Mouse (Mus musculus): ENCODE results near the gene Hoxb5. TPM values are rescaled to one million over a fixed set of nuclear protein-coding genes. Genes with fewer than 3 reads are reported as not detected.

Hoxb5 gene
- polyA plus RNA-seq, 1 experiment from 2014 or later = 10.2 TPM

- under 1% methylated on average over 59 of the region's 66 CpGs for WGBS
- Histone ChIP-seq H3K4me2 (ENCODE audit: low read length) (peak overlapping the region; percentile 96), H3K4me3 (replicated peaks; ENCODE audit: low read depth, low read length) (peak overlapping the region; percentile 83), H3K36me3 (ENCODE audit: insufficient read depth, low read length) (0 out of 2 replicates have a peak, but pooled peaks cover 5% of the 10 kb centered on the region), H3K27me3 (ENCODE audit: insufficient read depth, low read length) (no peaks in the 10 kb centered on the region), H3K4me1 (replicated peaks; ENCODE audit: insufficient read depth, low read length) (peaks cover 24% of the 10 kb centered on the region), H3K9ac (ENCODE audit: low read depth, low read length) (peak overlapping the region; percentile 98), H3K9me3 (replicated peaks; ENCODE audit: low read length) (no peaks in the 10 kb centered on the region), H3K27ac (peak overlapping the region; percentile 92)
- DNase-seq (ENCODE audit: low spot score) (peak; percentile 92), ATAC-seq (replicated peaks; ENCODE audit: low FRiP score, low read depth) (peak; percentile 37; the same call in 1 of the 2 replicates)
- no peak for TF ChIP-seq CTCF (IDR thresholded peaks at IDR 0.05; ENCODE audit: low read depth)
Measured at GRCm38 (mm10) chr11:96298895-96299667, 4.1 kb upstream of the Hoxb5 start.

- peak overlapping the region; percentile 83 for H3K4me3 ChIP-seq (replicated peaks; ENCODE audit: low read depth, low read length)
- no peaks in the 10 kb centered on the region for H3K9me3 ChIP-seq (replicated peaks; ENCODE audit: low read length)
- peak overlapping the region; percentile 98 for H3K9ac ChIP-seq (ENCODE audit: low read depth, low read length)
- no peak for DNase-seq (ENCODE audit: low spot score)
- H3K27ac ChIP-seq = peak overlapping the region; percentile 92
- TF ChIP-seq CTCF (IDR thresholded peaks at IDR 0.05; ENCODE audit: low read depth) = no peak
- peak overlapping the region; percentile 96 for H3K4me2 ChIP-seq (ENCODE audit: low read length)
- ATAC-seq (replicated peaks; ENCODE audit: low FRiP score, low read depth) = no peak
- 0 out of 2 replicates have a peak, but pooled peaks cover 5% of the 10 kb centered on the region for H3K36me3 ChIP-seq (ENCODE audit: insufficient read depth, low read length)
- 14% methylated on average over 9 of the region's 9 CpGs for WGBS
- H3K4me1 ChIP-seq (replicated peaks; ENCODE audit: insufficient read depth, low read length) = peaks cover 24% of the 10 kb centered on the region
- H3K27me3 ChIP-seq (ENCODE audit: insufficient read depth, low read length) = no peaks in the 10 kb centered on the region
Measured at GRCm38 (mm10) chr11:96299781-96300180, 3.4 kb upstream of the Hoxb5 start.

- WGBS = 17% methylated on average over 35 of the region's 35 CpGs
- H3K9me3 ChIP-seq (replicated peaks; ENCODE audit: low read length) = no peaks in the 10 kb centered on the region
- H3K4me2 ChIP-seq (ENCODE audit: low read length) = peak overlapping the region; percentile 96
- H3K27ac ChIP-seq = peak overlapping the region; percentile 92
- peaks cover 26% of the 10 kb centered on the region for H3K4me1 ChIP-seq (replicated peaks; ENCODE audit: insufficient read depth, low read length)
- peak overlapping the region; percentile 83 for H3K4me3 ChIP-seq (replicated peaks; ENCODE audit: low read depth, low read length)
- ATAC-seq (replicated peaks; ENCODE audit: low FRiP score, low read depth) (peak; percentile 19), DNase-seq (ENCODE audit: low spot score) (no peak)
- peak; percentile 32; the same call in 1 of the 2 replicates for TF ChIP-seq CTCF (IDR thresholded peaks at IDR 0.05; ENCODE audit: low read depth)
- no peaks in the 10 kb centered on the region for H3K27me3 ChIP-seq (ENCODE audit: insufficient read depth, low read length)
- H3K36me3 ChIP-seq (ENCODE audit: insufficient read depth, low read length) = 0 out of 2 replicates have a peak, but pooled peaks cover 5% of the 10 kb centered on the region
- H3K9ac ChIP-seq (ENCODE audit: low read depth, low read length) = peak overlapping the region; percentile 98
Measured at GRCm38 (mm10) chr11:96300354-96301063, 2.6 kb upstream of the Hoxb5 start.

- Histone ChIP-seq H3K9me3 (replicated peaks; ENCODE audit: low read length) (no peaks in the 10 kb centered on the region), H3K9ac (ENCODE audit: low read depth, low read length) (peak overlapping the region; percentile 98), H3K4me1 (replicated peaks; ENCODE audit: insufficient read depth, low read length) (peaks cover 30% of the 10 kb centered on the region), H3K27ac (peak overlapping the region; percentile 92), H3K27me3 (ENCODE audit: insufficient read depth, low read length) (no peaks in the 10 kb centered on the region), H3K4me3 (replicated peaks; ENCODE audit: low read depth, low read length) (peak overlapping the region; percentile 83), H3K36me3 (ENCODE audit: insufficient read depth, low read length) (0 out of 2 replicates have a peak, but pooled peaks cover 5% of the 10 kb centered on the region), H3K4me2 (ENCODE audit: low read length) (peak overlapping the region; percentile 96)
- DNase-seq (ENCODE audit: low spot score) (no peak), ATAC-seq (replicated peaks; ENCODE audit: low FRiP score, low read depth) (no peak)
- 39% methylated on average over 10 of the region's 10 CpGs for WGBS
- no peak for TF ChIP-seq CTCF (IDR thresholded peaks at IDR 0.05; ENCODE audit: low read depth)
Measured at GRCm38 (mm10) chr11:96301064-96301431, 2.1 kb upstream of the Hoxb5 start.

GRCm38 (mm10) chr11:96301837-96302236 is 1.3 kb upstream of the Hoxb5 start:
- H3K9ac ChIP-seq (ENCODE audit: low read depth, low read length) = peak overlapping the region; percentile 98
- no peak for TF ChIP-seq CTCF (IDR thresholded peaks at IDR 0.05; ENCODE audit: low read depth)
- DNase-seq (ENCODE audit: low spot score) = no peak
- H3K27ac ChIP-seq = peak overlapping the region; percentile 92
- H3K9me3 ChIP-seq (replicated peaks; ENCODE audit: low read length) = no peaks in the 10 kb centered on the region
- 0 out of 2 replicates have a peak, but pooled peaks cover 5% of the 10 kb centered on the region for H3K36me3 ChIP-seq (ENCODE audit: insufficient read depth, low read length)
- 9% methylated on average over 15 of the region's 15 CpGs for WGBS
- H3K4me1 ChIP-seq (replicated peaks; ENCODE audit: insufficient read depth, low read length) = peaks cover 29% of the 10 kb centered on the region
- peak overlapping the region; percentile 96 for H3K4me2 ChIP-seq (ENCODE audit: low read length)
- no peak for ATAC-seq (replicated peaks; ENCODE audit: low FRiP score, low read depth)
- H3K4me3 ChIP-seq (replicated peaks; ENCODE audit: low read depth, low read length) = peak overlapping the region; percentile 83
- H3K27me3 ChIP-seq (ENCODE audit: insufficient read depth, low read length) = no peaks in the 10 kb centered on the region
